Mouse (Mus musculus) retina, postnatal 1 day (tissue): Measurements from ENCODE around the gene Gdpd1.
"Not testable (repeated sequence)": the region's sequence is repeated elsewhere in the genome, so short reads cannot be mapped to it uniquely, and the experiment has no call there.

Source experiments
- DNase-seq: peaks from one replicate; pipeline ENCODE4 v3.0.0-alpha.2; 2012

Gene Gdpd1

DNA sequence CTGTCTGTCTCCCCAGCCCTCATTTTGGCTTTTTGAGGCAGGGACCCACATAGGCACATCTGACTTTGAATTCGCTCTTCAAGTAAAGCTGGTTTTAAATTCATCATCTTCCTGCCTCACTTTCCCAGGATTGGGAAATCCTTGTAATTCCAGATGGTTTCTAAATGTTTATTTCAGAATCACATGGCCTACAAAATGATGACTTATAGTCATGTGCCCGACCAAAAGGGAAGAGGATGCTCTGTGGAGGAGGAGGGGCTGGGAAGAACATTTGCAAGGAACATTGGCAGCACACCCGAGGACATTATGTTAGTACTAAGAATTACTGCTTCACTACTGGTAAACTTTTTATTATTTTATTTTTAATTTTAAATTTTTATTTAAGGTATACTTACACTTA, 48.5 kb downstream of the Gdpd1 start:
- DNase-seq, result no peak

DNA sequence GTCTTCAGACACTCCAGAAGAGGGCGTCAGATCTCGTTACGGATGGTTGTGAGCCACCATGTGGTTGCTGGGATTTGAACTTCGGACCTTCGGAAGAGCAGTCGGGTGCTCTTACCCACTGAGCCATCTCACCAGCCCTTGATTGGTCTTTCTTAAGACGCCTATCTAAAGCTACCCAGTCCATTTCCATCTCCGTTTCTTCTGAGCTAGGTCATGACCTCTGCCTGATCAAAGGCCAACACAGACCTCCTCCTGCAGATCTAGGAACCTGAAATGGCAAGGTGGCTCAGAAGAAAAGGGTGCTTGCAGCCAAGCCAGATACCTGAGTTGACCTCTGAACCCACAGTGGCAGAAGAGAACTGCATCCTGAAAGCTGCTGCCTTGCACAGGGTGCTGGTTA, 50.6 kb downstream of the Gdpd1 start:
- not testable (repeated sequence) for DNase-seq

DNA sequence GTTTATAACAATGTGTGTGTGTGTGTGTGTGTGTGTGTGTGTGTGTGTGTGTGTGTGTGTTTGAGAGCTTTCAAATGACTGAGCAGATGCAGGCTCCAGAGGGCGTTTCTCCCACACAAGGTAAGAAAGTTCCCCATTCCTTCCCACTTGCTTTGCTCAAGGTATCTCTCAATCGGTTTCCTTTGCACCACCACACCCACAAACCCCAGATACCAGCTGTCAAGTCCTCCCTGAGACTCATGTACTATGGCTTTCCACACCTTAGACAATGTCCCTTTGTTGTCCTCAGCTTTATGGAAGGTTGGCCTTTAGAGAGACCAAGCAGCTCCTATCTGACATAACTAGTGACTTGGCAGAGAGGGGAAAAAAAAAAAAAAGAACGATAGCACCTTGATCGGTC, 51.1 kb downstream of the Gdpd1 start:
- no peak for DNase-seq

DNA sequence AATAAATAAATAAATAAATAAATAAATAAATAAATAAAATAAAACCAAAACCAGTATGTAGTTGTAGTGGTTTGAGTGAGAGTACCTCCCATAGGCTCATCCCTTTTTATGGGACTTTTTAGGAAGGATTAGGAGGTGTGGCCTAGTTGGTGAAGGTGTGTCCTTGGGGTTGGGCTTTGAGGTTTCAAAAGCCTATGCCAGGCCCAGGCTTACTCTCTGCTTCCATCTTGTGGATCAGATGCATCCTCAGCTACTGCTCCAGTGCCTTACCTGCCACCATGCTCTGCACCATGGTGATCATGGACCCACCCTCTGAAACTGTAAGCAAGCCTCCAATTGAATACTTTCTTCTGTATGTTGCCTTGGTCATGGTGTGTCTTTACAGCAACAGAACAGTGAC, 52.3 kb downstream of the Gdpd1 start:
- no peak for DNase-seq

DNA sequence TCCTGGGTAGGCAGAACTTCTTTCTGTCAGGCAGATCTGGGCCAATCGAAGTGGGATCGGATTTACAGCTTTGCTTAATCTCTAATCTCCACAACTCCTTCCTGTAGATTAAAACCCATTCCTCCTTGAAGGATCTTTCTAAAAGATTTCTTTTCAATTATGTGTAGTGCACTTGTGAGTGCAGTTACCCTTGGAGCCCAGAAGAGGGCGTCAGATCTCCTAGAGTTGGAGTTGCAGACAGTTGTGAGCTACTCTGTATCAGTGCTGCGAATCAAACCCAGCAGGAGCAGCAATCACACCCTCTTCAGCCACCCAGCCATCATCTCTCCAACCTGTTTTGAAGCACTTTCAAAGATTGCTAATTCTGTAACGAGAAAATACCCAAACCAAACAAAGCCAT, 53.4 kb downstream of the Gdpd1 start:
- no peak for DNase-seq

DNA sequence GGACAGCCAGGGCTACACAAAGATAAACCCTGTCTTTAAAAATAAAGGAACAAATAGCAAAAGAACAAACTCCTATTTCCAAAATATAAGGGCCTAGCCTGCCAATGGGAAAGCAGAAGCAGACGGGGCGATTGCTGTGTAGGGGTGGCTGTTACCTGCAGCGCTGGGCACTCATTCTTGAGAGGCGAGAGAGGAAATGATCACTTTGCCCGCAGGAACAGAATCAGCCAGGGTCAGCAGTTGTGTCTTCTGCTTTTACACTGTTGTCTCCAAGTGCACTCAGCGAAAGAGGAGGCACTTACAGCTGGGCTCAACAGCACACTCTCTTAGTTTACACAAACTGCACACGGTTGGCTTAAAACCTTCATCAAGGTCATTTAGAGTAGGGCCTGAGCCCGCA, 54.4 kb downstream of the Gdpd1 start:
- DNase-seq, result no peak

DNA sequence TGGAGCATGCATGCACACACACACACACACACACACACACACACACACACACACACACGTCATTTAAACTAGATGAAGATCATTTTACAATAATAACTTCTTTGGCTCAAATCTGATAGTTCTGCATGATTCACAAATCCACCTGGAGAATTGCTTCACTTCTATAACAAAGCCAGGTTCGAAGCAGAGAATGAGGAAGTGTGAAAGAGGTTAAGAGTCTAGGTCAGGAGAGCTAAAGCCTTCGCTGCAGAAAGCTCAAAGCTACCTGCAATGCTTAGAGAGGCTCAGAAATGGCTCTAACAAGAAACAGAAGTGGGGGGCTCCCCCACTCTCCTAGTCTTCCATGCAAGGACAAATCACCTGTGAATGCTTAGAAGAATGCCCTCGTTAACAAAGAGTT, 55.8 kb downstream of the Gdpd1 start:
- DNase-seq, result no peak

DNA sequence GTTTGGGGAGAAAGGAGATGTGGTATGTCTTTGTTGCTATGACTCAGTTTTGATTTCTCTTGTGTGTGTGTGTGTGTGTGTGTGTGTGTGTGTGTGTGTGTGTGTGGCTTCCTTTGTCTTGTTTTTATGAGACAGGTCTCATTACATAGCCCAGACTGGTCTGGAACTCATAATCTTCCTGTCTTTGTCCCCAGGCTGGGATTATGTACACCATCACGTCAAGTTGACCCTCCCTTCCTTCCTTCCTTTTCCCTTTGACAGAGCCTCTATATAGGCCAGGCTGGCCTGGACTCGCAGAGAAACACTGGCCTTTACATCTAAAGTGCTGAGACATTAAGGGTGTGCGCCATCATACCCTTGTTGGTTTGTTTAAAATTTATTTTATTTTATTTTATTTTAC, 58.2 kb downstream of the Gdpd1 start:
- no peak for DNase-seq

DNA sequence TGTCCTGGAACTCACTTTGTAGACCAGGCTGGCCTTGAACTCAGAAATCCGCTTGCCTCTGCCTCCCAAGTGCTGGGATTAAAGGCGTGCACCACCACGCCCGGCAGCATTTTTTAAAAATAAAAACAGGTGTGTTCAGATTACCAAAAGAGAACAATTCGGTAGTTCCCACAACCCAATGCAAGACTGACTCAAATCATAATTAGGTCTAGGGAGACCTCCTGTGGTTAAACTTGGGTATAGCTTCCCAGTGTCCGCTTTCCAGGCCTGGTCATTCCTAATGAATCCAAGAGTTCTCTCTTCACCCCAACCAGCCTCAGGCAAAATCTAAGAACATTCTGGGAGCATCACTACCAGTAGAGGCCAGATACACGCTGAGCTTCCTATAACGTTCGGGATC, 63.4 kb downstream of the Gdpd1 start:
- peak; percentile 87 for DNase-seq

DNA sequence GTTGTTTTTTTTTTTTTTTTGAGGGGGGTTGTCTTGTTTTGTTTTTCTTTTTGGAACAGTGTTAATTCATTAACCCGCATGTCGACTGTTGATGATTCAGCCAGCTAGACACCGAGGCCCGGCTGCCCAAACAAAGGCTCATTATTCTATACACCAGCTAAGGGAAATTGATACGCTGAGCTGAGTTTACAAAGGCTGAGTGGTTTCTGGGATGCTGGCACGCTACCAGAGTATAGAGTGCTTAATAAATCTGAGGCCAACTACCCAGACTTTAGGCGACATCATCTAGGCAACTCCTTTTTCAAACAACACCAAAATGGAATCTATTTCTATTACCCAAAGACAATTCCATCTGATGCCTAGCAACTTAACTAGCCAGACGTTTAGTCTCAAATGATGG, 66.5 kb downstream of the Gdpd1 start:
- peak; percentile 94 for DNase-seq

DNA sequence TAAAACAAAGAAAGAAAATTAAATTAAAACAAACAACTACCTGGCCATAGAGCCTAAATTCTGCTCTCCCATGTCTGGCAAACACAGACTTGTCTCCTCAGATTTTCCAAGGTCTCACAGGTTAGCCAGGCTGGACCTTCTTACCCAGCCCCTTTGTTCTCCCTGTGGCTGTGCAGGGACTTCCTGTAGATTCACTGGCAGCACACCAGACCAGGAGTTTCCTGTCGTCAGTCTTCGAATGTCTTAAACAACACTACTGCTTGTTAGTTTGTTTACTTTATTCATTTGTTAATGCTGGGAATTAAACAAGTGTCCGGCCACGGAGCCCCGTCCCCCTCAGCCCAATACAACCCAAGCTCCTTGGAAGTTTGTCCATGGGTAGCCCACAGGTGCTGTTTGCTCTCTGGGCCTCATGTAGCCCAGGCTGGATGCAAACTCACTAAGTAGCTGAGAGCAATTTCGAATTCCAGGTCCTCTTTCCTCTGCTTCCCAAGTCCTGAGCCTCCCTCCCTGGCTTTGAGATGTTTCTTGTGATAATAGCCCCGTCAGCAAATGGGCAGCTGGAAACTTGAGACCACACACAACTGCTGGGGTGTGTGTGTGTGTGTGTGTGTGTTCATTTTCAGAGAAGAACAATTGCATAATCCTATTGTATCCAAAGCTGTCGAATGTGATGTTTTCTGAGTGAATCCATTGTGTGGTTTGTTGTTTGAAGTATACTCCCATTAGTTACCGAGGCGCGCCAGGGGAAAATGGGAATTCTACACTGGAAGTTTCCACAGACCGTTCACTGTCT, 68.7 kb downstream of the Gdpd1 start:
- peak; percentile 74 for DNase-seq

DNA sequence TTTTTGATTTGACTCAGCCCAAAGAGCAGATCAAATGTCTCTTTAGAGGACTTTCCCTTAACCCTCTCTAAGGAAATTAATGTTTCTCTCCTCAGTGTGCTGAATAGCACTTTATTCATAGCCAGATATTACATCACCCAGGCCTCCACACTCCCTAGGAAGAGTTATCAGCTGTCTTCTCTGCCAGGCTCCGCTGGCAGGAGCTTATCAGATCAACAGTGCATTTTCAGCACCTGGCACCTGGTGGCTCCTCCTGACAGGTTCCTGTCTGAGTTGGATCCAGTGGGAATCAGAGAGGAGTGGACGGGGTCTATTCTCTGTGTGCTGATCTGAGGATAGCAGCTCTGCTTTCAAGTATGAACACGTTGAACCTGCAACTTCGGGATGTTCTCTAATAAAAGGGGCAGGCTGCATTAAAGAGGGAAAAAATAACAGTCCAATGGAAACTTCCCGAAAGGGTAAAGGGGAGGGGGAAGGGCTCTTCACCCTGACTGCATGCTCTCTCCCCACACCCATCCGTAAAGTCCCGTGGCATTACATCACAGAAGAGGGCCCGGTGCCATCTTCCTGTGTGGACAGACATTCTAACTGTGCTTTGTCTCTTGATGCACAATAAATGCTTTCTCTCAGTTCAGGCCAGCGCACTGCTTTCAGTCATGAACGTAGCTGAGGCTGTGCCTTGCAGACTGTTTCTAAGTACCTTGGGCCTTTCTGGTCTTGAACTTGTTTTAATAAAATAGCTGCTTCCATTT, 71.6 kb downstream of the Gdpd1 start:
- DNase-seq, result no peak

DNA sequence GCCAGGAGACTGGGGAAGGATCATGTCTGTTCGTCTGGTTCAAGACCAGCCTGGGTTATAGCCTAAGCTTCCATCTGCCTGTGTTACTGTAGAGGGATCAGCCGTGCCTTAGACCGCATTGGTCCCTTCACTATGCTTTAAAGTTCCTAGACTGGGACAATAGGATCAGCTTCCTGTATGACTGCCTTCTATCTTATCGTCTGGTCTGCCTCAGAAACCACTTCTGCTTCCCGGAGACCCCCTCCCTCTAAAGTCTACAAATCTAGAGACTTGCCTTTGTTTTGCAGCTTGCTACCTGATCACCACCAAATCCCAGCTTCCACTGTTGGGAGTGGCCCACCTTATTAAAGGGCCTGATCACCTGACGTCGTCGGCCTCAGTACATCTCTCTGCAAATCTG, 72.6 kb downstream of the Gdpd1 start:
- no peak for DNase-seq

DNA sequence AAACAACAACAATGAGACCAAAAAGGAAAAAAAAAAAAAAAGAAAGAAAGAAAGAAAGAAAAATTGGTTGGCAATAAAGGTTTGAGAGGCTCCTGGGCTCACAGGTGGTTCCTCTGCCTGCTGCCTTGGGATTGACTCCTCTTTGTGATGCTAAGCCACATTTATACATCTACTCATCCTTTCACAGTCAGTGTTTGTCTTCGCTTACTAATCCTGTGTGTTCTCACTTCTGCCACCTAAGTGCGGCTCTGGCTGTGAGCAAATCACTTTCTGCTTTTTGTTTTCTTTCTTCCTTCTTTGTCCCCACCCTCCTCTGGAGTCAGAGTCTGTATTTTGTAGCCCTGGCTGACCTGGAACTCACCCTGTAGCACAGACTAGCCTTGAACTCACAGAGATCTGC, 77.6 kb downstream of the Gdpd1 start:
- DNase-seq, result no peak

DNA sequence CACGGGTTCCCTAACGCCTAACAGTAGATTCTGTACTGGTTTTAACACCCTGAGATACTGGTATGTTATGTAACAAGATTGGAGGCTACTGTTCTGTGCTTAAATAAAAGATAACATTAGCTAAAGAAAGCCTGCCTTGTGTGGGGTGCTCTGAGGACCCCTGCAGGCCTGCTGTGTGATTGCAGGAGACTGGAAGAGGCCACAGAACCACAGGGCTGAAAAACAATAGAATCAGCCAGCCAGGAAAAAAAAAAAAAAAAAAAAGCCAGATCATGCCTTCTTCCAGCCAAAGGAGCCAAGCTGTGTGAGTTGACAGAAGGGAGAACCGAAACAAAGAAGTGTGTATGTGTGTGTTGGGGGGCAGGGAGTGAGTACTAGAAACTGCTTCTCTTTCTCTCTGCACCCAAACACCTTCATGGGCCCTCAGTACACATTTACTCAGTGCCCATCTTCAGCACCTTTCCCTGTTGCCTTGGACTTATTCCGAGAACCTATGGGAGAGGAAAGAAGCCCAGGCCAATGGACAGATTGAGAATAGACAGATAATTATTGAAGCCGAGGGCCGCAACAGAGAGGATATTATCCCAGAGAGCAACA, 78.1 kb downstream of the Gdpd1 start:
- peak; percentile 88 for DNase-seq

DNA sequence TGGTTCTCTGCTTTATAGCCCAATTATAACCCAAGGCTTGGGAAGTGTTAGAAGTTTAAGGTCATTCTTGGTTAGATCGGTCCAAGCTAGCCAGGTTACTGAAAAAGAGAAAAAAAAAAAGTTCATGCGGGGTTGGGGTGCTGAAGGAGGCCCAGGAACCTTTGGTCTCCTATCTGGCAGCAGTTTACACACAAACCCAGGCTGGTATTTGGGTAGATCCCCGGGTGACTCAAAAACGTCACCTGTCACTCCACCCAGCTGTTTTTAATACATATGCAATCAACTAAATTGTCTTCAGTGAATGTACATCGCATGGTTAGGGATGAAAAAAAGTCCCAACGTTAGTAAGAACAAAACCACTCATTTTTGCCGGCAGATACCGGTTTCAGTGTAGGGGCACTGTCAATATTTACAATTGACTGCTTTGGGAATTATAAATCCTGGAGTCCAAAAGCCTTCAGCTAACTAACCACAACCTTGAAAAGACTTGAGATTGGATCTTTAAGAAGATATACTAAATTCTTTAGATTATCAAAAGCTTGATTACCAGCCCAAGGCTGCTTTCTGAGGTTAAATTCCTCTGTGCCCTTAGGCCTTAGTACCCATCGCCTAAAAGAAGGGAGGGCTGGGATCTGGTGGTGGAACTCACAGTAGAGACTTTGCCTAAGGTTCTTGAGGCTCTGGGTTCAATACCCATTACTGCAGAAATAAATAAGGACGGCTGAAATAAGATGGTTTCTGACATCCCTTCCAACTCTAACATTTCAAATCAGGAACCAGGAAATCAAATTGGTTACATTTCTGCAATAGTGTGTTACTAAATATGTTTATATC, 78.9 kb downstream of the Gdpd1 start:
- DNase-seq, result no peak

DNA sequence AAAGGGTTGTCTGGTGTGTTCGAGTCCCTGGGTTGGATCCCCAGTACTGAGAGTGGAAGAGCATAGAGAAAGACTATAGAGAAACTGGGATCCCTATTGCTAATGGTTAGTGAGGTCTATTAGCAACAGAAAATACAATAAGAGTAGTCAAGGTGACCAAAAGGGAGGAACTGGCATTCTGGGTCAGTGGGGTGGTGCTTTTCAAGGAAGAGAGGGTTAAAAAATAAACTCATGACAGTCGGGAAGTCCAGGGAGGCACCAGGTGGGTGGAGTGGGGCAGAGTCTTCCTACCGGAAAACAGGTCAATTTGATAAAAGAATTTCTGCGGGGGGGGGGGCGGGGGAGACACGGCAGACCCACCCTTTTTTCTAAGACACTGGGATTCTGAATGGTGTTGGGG, 79.5 kb downstream of the Gdpd1 start:
- DNase-seq, result no peak

DNA sequence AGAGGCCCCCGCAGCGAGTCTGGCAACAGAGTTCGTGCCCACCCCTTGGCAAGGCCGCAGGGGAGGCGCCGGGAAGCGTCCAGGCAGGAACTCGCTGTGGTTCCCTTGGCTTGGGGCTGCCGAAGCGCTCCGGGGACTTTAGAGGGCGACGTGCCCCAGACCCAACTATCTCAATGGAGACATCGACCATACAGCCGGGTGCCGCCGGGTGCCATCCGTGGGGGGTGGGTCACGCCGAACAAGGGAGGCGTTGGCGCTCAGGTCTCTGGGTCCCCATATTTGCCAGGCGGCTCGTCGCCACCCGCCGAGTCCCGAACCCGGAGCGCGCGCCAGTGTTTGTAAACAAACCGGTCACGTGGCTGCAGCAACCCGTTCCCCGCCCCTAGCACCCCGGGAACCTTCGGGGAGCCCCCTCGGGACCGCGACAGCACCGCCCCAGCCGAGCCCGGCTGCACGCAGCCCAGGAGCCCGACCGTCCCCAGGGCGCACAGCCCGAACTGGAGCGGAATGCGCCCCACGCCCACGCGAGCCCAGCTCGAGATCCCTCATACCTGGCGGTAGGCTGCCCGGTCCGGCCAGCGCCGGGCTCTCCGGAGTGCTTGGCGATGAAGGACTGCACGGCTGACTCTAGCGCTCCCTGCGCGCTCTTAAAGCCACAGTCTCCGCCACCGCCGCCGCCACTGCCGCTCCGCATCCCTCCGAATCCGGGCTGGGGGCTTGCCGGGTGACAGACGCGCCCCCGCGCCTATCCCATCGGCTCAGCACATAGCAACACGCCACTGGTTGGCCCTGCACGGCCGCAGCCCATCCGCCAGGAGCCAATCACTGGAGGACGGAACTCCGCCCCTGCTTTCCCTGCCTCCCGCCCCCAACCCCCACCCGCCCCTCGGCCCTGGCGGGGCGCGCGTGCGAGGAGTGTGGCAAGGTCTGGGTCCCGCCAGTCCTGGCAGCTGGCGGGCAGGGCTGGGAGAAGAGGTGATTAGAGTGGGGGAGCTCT, 80.5 kb downstream of the Gdpd1 start, which contains the start of gene Ypel2:
Ypel2 (minus strand) TSS at position 667 of the 997 bp plus-strand sequence.
- peak; percentile 99 for DNase-seq

DNA sequence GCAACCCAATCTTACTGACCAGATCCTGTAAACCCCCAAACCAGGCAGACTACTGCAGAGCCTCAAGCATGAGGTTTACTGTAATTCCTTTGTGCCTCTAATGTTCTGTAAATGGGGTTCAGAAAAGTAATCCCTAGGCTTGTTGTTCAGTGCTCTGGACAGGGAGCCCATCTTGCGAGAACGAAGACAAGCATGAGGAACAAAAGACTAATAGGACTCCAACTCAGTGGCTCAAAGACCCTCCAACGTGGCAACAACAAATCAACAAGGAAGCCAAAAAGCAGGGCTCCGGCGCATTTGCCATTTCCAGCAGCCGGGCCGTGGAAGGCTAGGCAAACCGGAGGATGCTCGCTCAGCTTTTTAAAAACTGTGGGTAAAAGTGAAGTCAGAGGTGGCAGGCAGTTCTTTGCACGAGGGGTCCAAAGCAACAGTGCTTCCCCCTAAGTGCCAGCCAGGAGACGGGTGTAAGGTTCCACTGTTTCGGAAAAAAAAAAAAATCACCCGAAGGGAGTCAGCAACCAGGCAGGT, 81.3 kb downstream of the Gdpd1 start:
- no peak for DNase-seq

DNA sequence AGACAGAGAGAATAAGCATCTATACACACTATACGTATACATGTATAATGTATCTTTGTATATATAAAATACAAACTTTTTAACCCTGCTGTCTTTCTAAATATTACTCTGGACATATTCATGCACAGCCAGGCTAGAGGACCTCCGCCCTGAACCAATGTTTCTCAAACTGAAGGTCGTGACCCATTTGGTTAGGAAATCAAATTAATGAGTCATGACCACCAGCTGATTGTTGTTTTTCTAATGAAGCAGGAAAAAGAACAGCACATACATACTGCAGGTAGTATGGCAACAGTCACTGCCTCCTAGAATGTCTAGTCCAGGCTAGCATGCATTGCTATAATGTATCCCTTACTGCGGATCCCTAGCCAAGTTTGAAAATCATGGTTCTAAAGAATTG, 82.6 kb downstream of the Gdpd1 start:
- no peak for DNase-seq

DNA sequence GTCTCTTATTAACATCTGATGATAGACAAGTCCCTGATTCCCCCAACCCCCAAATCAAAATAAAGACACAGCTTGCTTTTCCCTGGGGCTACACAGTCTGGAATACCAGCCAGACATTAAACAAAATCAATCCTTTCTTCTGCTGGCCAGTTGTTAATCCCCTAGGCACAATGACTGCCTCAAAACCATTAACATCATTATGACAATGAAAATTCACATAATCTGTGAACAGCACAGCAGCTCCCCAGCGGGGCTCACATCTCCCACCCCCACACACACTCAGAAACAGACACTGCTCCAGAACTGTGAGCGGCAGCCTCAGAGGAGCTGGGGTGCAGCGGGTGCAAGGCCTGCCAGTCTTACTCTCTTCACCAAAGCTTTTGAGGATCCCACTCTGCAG, 83.6 kb downstream of the Gdpd1 start:
- peak; percentile 76 for DNase-seq

DNA sequence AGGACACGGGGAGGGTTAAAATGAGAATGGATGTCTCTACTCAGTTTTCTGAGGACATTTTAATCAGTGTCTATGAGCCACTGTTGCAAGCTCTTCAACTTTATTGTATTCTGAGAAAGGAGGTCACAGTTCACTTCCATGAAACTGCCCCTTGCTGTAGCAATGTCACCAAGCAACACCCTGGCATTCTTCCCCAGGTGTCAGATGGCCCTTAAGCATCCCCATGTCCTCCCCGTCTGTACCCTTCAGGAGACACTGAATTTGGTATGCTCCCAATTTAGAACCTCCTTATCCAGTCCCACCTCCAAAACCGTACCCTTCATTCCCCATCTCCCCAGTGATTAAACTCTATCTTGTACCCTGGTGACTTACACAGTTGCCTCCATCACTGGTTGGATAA, 88.9 kb downstream of the Gdpd1 start:
- DNase-seq, result no peak
